Mouse (Mus musculus) midbrain, embryonic 12.5 days (tissue): ENCODE measurements around the gene Ntn5. TPM values are rescaled to one million over a fixed set of nuclear protein-coding genes. Genes with fewer than 3 reads are reported as not detected.

Experiments
- ATAC-seq: fragments of 200-750 bp; cut with Nextera tagmentation; 2 replicates; pipeline ENCODE4 v1.8.0; 2017; ENCODE audit warnings: low read depth, moderate TSS enrichment, moderate library complexity; ENCODE audit not compliant: low FRiP score
- H3K27ac ChIP-seq: fragments of 300-500 bp; sonication (generic); replicated peaks from 2 replicates; pipeline ENCODE4 v1.5.1; 2016; ENCODE audit warnings: mild to moderate bottlenecking
- H3K27me3 ChIP-seq: fragments of 300-500 bp; sonication (generic); 2 replicates; pipeline ENCODE4 v1.6.1; 2016; ENCODE audit warnings: mild to moderate bottlenecking
- H3K36me3 ChIP-seq: fragments of 300-500 bp; sonication (generic); 2 replicates; pipeline ENCODE4 v1.6.1; 2016
- H3K4me1 ChIP-seq: fragments of 300-500 bp; sonication (generic); 2 replicates; pipeline ENCODE4 v1.6.1; 2016
- H3K4me2 ChIP-seq: fragments of 300-500 bp; sonication (generic); replicated peaks from 2 replicates; pipeline ENCODE4 v1.6.1; 2016; ENCODE audit warnings: mild to moderate bottlenecking, moderate library complexity
- H3K4me3 ChIP-seq: fragments of 300-500 bp; sonication (generic); 2 replicates; pipeline ENCODE4 v1.5.1; 2016; ENCODE audit warnings: mild to moderate bottlenecking
- H3K9ac ChIP-seq: fragments of 300-500 bp; sonication (generic); replicated peaks from 2 replicates; pipeline ENCODE4 v1.6.1; 2016; ENCODE audit warnings: mild to moderate bottlenecking, moderate library complexity
- H3K9me3 ChIP-seq: fragments of 300-500 bp; sonication (generic); 2 replicates; pipeline ENCODE4 v1.6.1; 2016; ENCODE audit warnings: mild to moderate bottlenecking
- WGBS: fragments of 180-500 bp; shearing (Covaris S2); methylation state at CpG from one replicate; pipeline ENCODE4 v1.1.7; 2016; 5-methylcytosine and 5-hydroxymethylcytosine counted together
- polyA plus RNA-seq: library from polyadenylated mRNA; unstranded; fragments of >200 nt; fragmentation: Nextera tagmentation; extraction: Ambion mirVana; gene quantifications from 2 replicates; pipeline ENCODE4 v1.2.1, GENCODE M21; 2016

Ntn5 gene
- polyA plus RNA-seq, 1 experiment from 2014 or later: 0.31 TPM

DNA sequence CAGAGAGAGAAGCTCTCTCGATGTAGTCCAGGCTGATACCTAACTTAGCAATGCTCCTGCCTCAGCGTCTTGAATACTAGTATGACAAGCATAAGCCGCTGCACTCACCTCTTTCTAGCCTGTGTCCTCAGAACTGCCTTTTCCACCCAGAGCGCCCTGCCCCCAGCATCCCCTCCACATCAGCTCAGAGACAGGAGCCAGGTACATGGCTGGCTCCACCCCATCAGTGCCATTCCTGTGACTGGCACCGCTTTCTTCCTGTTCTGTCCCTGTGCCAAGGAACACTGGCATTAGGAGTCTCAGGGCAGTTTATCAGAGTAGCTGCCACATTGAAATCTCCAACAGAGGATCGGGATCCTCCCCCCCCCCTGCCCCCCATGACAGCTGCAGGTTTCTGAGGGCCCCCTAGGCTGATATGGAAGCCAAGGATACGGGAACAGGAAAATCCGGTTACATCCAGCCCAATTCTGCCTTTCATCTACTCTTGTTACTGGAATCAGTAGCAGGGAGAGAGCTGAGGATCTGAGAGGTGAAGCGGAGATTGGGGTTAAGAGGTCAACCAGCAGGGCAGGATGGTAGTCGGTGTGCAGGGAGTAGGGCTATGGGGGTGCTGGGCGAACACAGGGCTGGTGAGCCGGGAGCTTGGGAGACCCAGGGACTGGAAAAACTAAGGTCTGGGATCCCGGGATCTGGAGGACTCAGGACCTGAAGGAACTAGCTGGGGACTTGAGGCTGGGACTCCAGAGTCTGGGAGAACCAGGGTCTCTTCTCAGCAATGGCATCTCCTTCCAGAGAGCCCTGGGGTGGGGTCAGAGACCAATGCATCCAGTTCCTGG lies 18.3 kb upstream of the Ntn5 start:
- Histone ChIP-seq H3K27ac (no peak overlapping the region), H3K9me3 (no peaks in the 10 kb centered on the region), H3K4me1 (no peaks in the 10 kb centered on the region), H3K4me2 (no peak overlapping the region), H3K36me3 (no peaks in the 10 kb centered on the region), H3K9ac (no peak overlapping the region), H3K27me3 (peaks cover 7% of the 10 kb centered on the region; the same call in 1 of the 2 replicates), H3K4me3 (no peak overlapping the region)
- 60% methylated on average over 13 of the region's 13 CpGs for WGBS
- ATAC-seq: no peak

DNA sequence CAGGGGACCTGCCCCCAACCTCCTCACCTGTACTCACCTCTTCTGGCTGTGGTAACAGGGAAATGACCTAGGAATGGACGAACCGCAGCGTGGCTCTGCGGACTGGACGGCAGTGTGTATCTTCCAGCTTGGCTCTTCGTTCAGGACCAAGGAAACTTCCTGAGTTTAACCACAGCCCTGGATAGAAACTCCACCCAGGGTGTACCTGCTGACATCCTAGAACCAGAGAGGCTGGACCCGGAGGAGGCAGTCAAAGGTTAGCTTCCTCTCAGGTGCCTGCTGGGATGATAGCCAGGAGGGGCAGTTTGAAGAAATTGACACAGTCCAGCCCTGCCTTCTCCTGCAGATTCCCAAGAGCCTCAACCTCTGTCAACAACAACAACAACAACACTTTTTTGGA lies 17.7 kb upstream of the Ntn5 start, which contains the start of gene Fut2:
Fut2 (minus strand) TSS at position 234 of the 400 bp plus-strand sequence.
- Histone ChIP-seq H3K9ac (no peak within 1 kb of the TSS), H3K9me3 (no peaks in the 10 kb centered on the region), H3K4me2 (no peak within 1 kb of the TSS), H3K36me3 (no peaks in the 10 kb centered on the region), H3K27ac (no peak within 1 kb of the TSS), H3K27me3 (peaks cover 7% of the 10 kb centered on the region; the same call in 1 of the 2 replicates), H3K4me3 (no peak within 1 kb of the TSS), H3K4me1 (no peaks in the 10 kb centered on the region)
- WGBS: 87% methylated on average over 7 of the region's 7 CpGs
- ATAC-seq: no peak

DNA sequence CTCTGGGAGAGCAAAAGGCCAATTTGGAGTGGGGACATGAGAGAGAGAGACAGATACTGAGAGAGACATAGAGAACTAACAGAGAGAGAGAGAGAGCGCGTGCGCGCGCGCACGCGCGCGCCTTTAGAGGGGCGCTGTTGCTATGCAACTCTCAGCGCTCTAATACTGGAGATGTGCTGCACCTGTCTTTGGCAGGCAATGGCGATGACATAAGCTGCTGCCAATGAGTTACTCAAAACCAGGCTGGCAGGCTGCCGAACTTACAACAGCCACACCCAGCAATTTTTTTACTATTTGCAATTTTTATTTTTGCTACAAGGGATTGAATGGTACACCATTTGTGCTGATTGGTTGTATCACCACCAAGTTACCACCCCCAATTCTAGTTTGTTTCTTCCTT lies 16.1 kb upstream of the Ntn5 start:
- WGBS: 78% methylated on average over 14 of the region's 14 CpGs
- peaks cover 10% of the 10 kb centered on the region; the same call in 1 of the 2 replicates for H3K27me3 ChIP-seq
- no peak for ATAC-seq

DNA sequence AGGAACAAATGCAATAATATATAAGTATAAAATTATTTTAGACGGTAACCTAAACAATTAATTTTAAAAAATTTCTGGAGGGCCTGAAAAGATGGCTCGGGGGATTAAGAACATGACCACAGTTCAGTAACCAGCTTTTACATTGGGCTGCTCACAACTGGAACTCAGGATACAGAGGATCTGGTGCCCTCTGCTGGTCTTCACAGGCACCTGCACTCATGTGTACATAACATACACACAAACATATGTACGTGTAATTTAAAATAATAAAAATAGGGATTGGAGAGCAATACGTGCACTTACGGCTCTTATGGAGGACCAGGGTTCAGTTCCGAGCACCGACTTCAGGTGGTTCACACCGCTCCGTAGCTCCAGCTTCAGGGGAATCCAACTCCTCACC lies 14.9 kb upstream of the Ntn5 start:
- ATAC-seq: no peak
- Histone ChIP-seq H3K4me3 (no peak overlapping the region), H3K4me2 (no peak overlapping the region), H3K9ac (no peak overlapping the region), H3K27ac (no peak overlapping the region), H3K27me3 (peaks cover 14% of the 10 kb centered on the region; the same call in 1 of the 2 replicates), H3K36me3 (no peaks in the 10 kb centered on the region), H3K9me3 (no peaks in the 10 kb centered on the region), H3K4me1 (no peaks in the 10 kb centered on the region)
- WGBS: 96% methylated on average over 9 of the region's 9 CpGs

More for the DNA sequence above, 16.1 kb upstream of the Ntn5 start:
- Histone ChIP-seq H3K9me3 (no peaks in the 10 kb centered on the region), H3K4me1 (no peaks in the 10 kb centered on the region), H3K4me3 (no peak overlapping the region), H3K27ac (no peak overlapping the region), H3K9ac (no peak overlapping the region), H3K36me3 (no peaks in the 10 kb centered on the region), H3K4me2 (no peak overlapping the region)

DNA sequence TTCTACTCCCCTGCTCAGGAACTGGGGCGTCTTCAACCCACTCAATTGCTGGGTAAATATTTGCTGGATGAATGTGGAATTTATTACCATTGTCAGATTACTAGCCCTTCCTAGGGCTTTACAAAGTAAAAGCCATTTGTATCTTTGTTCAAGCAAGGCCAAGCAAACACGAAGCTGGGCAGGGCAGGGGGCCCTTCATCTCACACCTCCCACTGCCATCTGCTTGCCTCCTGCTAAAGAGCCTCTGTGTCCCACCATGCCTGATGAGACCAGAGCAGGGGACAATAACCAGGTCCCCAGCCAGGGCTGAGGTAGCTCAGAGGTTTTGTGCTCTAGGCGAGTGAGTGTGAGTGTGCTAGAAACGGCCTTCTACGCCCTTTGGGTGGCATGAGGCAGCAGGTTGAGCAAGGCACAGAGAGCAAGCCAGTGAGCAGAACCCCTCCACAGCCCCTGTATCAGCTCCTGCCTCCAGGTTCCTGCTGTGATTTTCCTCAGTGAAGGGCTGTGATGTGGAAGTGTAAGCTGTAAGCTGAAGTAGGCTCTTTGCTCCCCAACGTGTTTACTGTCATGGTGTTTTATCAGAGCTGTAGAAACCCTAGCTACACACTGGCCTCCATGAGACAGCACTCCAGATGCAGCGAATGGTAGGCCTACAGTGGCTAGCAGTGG lies 6.1 kb upstream of the Ntn5 start:
- Histone ChIP-seq H3K4me1 (peaks cover 5% of the 10 kb centered on the region; the same call in 1 of the 2 replicates), H3K36me3 (no peaks in the 10 kb centered on the region), H3K9ac (no peak overlapping the region), H3K4me2 (no peak overlapping the region), H3K9me3 (no peaks in the 10 kb centered on the region), H3K27me3 (0 out of 2 replicates have a peak, but pooled peaks cover 4% of the 10 kb centered on the region), H3K27ac (no peak overlapping the region), H3K4me3 (no peak overlapping the region)
- WGBS: 75% methylated on average over 7 of the region's 7 CpGs
- no peak for ATAC-seq

DNA sequence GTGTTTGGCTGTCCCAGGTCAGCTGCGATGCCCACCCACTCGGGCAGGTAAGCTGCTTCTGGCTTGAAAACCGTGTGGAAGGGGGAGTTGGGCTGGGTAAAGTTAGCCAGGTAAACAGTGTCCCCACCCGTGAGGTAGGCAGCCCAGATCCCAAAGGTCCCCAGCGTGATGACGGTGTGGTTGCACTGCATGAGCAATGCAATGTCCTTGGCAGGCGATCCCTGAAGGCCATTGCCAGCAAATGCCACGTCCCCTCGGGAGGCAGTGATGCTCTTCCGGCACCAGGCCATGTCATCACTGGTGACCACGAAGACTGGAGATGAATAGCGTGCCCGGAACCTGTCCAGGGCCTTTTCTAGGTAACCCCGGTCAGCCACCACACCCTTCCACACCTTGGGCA lies 5.3 kb upstream of the Ntn5 start:
- ATAC-seq: no peak
- H3K27ac ChIP-seq: no peak overlapping the region
- WGBS: 92% methylated on average over 14 of the region's 14 CpGs

DNA sequence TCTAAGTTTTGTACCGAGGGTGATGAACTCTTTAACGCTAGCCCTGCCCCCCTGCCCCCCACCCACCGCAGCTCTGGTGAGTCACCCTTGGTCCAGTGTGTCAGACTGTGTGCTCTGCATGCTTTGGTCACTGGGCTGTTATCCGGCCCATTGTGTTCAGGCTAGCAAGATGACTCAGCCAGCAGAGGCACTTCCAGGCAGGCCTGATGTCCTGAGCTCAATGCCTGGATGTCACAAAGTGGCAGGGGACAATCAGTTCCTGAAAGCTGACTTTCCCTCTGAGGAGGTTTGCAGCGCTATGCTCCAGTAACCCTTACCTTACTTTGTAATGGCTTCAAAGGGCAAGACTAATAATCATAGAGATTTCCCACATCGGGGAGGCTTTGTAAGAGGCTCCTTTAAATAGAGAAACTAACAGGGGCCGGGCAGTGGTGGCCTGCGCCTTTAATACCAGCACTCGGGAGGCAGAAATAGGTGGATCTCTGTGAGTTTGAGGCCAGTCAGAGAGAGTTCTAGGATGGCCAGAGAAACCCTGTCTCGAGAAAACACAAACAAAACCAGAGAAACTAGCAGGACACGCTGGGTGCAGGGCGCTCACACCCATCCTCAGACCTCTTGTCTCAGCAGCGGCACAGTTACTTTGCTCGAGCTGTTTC lies 3.7 kb upstream of the Ntn5 start:
- 67% methylated on average over 14 of the region's 14 CpGs for WGBS
- Histone ChIP-seq H3K4me2 (no peak overlapping the region), H3K36me3 (no peaks in the 10 kb centered on the region), H3K27ac (no peak overlapping the region), H3K4me1 (peaks cover 5% of the 10 kb centered on the region; the same call in 1 of the 2 replicates), H3K4me3 (no peak overlapping the region), H3K9me3 (no peaks in the 10 kb centered on the region), H3K9ac (no peak overlapping the region), H3K27me3 (peaks cover 7% of the 10 kb centered on the region; the same call in 1 of the 2 replicates)
- ATAC-seq: no peak

More for the DNA sequence above, 5.3 kb upstream of the Ntn5 start:
- Histone ChIP-seq H3K4me2 (no peak overlapping the region), H3K4me1 (peaks cover 5% of the 10 kb centered on the region; the same call in 1 of the 2 replicates), H3K36me3 (no peaks in the 10 kb centered on the region), H3K9me3 (no peaks in the 10 kb centered on the region), H3K9ac (no peak overlapping the region), H3K27me3 (0 out of 2 replicates have a peak, but pooled peaks cover 4% of the 10 kb centered on the region), H3K4me3 (no peak overlapping the region)

DNA sequence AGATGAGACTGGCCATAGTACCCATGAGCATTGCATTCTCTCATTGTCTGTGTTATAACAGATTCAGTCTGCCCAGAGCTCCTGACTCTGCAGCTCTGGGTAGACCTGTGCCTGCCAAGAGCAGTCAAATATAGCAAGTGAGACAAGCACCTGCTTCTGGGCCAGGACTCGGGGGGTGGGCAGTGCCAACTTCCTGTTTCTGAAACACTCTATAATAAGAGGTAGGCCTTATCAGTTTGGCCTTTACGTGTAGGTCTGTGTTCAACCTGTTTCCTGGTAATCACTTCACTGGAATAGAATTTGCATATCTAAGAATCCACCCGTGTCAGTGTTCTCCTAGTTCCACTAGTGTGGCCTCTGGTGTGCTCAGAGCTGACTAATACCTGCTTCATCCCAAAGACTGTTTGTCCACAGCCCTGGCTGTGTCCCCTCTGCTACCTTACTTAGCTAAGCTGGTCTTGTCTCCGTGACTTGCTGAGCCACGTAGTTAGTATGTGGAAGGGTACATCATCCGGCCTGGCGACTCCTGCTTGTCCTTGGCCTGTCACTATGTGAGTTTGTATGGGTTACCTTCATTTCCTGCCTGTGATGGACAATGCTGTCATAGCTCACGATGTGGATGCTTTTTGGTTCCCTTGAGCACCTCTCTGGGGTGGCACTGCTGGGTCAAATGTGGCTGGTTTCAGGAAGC lies 2.6 kb upstream of the Ntn5 start:
- no peak overlapping the region for H3K27ac ChIP-seq
- peaks cover 5% of the 10 kb centered on the region; the same call in 1 of the 2 replicates for H3K4me1 ChIP-seq
- ATAC-seq: no peak
- H3K4me2 ChIP-seq: no peak overlapping the region
- peaks cover 17% of the 10 kb centered on the region; the same call in 1 of the 2 replicates for H3K27me3 ChIP-seq
- no peaks in the 10 kb centered on the region for H3K9me3 ChIP-seq
- no peak overlapping the region for H3K9ac ChIP-seq
- no peak overlapping the region for H3K4me3 ChIP-seq
- H3K36me3 ChIP-seq: no peaks in the 10 kb centered on the region
- 86% methylated on average over 8 of the region's 8 CpGs for WGBS

DNA sequence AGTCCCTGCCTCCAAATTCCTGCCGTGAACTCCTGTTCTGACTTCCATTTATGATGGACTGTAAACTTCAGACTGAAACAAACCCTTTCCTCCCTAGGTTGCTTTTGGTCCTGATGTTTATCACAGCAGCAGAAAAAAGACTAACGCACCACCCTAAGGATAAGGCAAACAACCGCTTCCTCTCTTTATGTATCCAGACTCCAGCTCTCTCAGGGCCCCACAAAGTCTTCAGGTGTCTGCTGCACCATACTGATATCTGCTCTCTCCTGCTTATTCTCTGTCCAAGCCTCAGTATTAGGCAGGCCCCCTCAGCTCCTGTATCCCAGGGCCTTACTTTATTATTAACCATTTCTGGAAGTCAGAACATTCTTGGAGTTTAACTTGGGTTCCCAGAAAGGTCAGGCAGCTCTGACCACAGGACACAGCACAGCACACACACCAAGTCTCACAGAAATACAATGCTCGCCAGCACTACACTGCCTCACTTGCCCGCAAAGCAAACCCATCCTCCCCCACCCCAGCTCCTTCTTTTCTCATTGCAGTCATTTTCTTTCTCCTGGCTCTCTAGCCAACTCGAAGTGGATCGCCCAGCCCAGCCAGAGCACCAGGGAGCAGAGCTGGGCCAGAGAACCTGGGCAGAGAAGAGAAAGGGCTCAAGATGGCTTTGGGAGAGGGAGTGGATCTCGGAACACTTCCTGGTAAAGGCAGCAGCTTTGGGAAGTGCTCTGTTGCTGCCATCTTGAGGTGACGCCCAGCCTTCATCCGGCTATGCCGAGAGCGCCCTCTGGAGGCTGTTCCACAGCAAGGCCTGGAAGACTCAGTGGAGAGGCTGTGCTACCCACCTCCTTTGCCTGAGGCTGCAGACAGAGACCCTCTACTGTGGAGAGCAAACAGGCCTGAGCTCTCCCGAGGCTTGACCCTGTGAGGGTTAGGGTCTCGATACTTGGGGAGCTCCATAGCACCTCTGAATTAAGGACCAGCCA lies 1.4 kb upstream of the Ntn5 start:
- peak; percentile 88 for ATAC-seq
- no peaks in the 10 kb centered on the region for H3K9me3 ChIP-seq
- whole genome bisulfite sequencing: 28% methylated on average over 14 of the region's 14 CpGs
- H3K4me3 ChIP-seq: peak overlapping the region; percentile 17; the same call in 1 of the 2 replicates
- peak overlapping the region; percentile 69 for H3K27ac ChIP-seq
- peak overlapping the region; percentile 45; the same call in 1 of the 2 replicates for H3K9ac ChIP-seq
- H3K36me3 ChIP-seq: no peaks in the 10 kb centered on the region
- peak overlapping the region; percentile 38; the same call in 1 of the 2 replicates for H3K4me2 ChIP-seq
- peaks cover 5% of the 10 kb centered on the region; the same call in 1 of the 2 replicates for H3K4me1 ChIP-seq
- H3K27me3 ChIP-seq: peaks cover 24% of the 10 kb centered on the region

DNA sequence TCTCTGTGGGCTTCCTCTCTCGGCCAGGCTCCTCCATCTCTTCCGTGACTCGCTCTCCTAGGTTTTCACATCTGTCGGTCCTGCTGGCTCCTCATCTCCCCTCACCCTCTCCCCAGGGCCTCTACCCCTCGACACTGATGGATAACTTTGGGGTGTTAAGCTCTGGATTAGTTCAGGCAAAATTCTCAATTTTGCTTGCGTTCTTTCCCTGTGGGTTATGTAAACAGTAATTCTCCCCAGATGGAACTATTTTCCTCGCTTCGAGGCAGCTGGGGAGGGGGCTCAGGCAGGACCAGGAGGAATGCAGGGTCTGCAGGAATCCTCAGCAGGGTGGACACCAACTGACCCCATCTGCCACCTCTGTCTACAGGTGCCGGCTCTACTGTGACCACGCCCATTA lies 2.0 kb downstream of the Ntn5 start:
- H3K4me1 ChIP-seq: peaks cover 5% of the 10 kb centered on the region; the same call in 1 of the 2 replicates
- no peak overlapping the region for H3K4me2 ChIP-seq
- H3K9me3 ChIP-seq: no peaks in the 10 kb centered on the region
- H3K27me3 ChIP-seq: peaks cover 24% of the 10 kb centered on the region
- no peaks in the 10 kb centered on the region for H3K36me3 ChIP-seq
- no peak overlapping the region for H3K27ac ChIP-seq
- H3K9ac ChIP-seq: no peak overlapping the region
- WGBS: 61% methylated on average over 10 of the region's 10 CpGs
- ATAC-seq: no peak
- H3K4me3 ChIP-seq: no peak overlapping the region
